Mouse (Mus musculus): ENCODE data around the gene Oosp2. TPM values are rescaled to one million over a fixed set of nuclear protein-coding genes. Genes with fewer than 3 reads are reported as not detected.
A peak's percentile ranks its signal among the peaks of the same experiment; 100 is the strongest.

Gene Oosp2
- polyA plus RNA-seq, 1 experiment from 2014 or later = not detected

- Histone ChIP-seq H3K9me3 (no peaks in the 10 kb centered on the region), H3K36me3 (no peaks in the 10 kb centered on the region), H3K27me3 (no peaks in the 10 kb centered on the region), H3K4me2 (no peak overlapping the region), H3K9ac (no peak overlapping the region), H3K4me3 (no peak overlapping the region), H3K27ac (no peak overlapping the region), H3K4me1 (no peaks in the 10 kb centered on the region)
- no peak for ATAC-seq (ENCODE audit: borderline replicate concordance, extremely low read depth, low FRiP score, low TSS enrichment)
- 79% methylated on average over 1 of the region's 1 CpGs for WGBS
Measured at GRCm38 (mm10) chr19:11633732-11634131, 26.6 kb downstream of the Oosp2 start.

GRCm38 (mm10) chr19:11625231-11625630, 35.1 kb downstream of the Oosp2 start:
- Histone ChIP-seq H3K9me3 (no peaks in the 10 kb centered on the region), H3K4me1 (no peaks in the 10 kb centered on the region), H3K4me3 (no peak overlapping the region), H3K9ac (no peak overlapping the region), H3K36me3 (no peaks in the 10 kb centered on the region), H3K4me2 (no peak overlapping the region), H3K27ac (no peak overlapping the region), H3K27me3 (no peaks in the 10 kb centered on the region)
- WGBS = 59% methylated on average over 5 of the region's 5 CpGs
- ATAC-seq (ENCODE audit: borderline replicate concordance, extremely low read depth, low FRiP score, low TSS enrichment) = no peak

- H3K36me3 ChIP-seq = no peaks in the 10 kb centered on the region
- H3K4me2 ChIP-seq = no peak overlapping the region
- no peak for ATAC-seq (ENCODE audit: borderline replicate concordance, extremely low read depth, low FRiP score, low TSS enrichment)
- H3K9me3 ChIP-seq = no peaks in the 10 kb centered on the region
- no peak overlapping the region for H3K27ac ChIP-seq
- H3K27me3 ChIP-seq = no peaks in the 10 kb centered on the region
- no peak overlapping the region for H3K9ac ChIP-seq
- no peak overlapping the region for H3K4me3 ChIP-seq
- no peaks in the 10 kb centered on the region for H3K4me1 ChIP-seq
Measured at GRCm38 (mm10) chr19:11624800-11625199, 35.6 kb downstream of the Oosp2 start.

DNA sequence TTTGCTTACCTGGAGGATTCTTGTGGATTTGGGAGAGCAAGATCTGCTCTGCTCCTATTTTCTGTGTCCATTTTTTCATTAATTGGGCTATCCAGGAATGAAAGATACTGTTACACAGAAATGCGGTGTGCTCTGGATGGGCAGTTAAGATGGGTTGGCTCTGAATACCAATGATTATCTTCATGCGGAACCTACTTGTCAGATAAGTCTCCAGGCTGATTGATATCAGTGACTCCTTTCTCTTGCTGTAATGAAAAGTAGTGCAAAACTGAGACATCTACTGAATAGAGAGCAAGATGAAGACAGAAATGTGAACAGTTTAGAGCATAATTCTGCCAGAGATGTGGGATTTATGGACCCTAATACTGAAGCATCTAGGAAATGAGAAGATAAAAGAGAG, 36.8 kb downstream of the Oosp2 start, which contains the start of gene Ms4a2:
Gene Ms4a2 (minus strand): TSS at position 169 of the 400 bp plus-strand sequence.
- no peak for ATAC-seq (ENCODE audit: borderline replicate concordance, extremely low read depth, low FRiP score, low TSS enrichment)
- H3K9ac ChIP-seq = no peak within 1 kb of the TSS
- H3K36me3 ChIP-seq = no peaks in the 10 kb centered on the region
- H3K27ac ChIP-seq = no peak within 1 kb of the TSS
- H3K4me3 ChIP-seq = no peak within 1 kb of the TSS
- no peaks in the 10 kb centered on the region for H3K4me1 ChIP-seq
- H3K27me3 ChIP-seq = no peaks in the 10 kb centered on the region
- no peaks in the 10 kb centered on the region for H3K9me3 ChIP-seq
- WGBS = 76% methylated on average over 2 of the region's 2 CpGs
- no peak within 1 kb of the TSS for H3K4me2 ChIP-seq

DNA sequence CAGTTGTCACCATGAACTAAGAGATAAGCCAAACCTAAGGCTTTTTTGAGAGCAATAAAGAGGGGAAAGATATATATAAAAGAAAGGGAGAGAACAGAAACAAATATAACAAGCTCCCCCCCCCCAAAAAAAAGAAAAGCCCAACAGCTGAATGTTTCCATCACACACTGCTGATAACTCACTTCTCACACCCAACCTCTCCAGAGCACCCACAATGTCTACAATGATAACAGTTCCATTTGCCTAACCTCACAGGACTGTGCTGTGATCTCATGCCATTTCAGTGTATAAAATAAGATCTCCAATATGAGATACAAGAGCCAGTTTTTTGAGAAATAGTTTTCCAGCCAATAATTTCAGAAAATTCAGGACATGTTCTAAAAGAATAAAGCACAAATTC, 42.4 kb downstream of the Oosp2 start:
- no peak overlapping the region for H3K4me3 ChIP-seq
- no peaks in the 10 kb centered on the region for H3K27me3 ChIP-seq
- no peaks in the 10 kb centered on the region for H3K9me3 ChIP-seq
- H3K9ac ChIP-seq = no peak overlapping the region
- peaks cover 9% of the 10 kb centered on the region for H3K4me1 ChIP-seq
- no peaks in the 10 kb centered on the region for H3K36me3 ChIP-seq
- H3K4me2 ChIP-seq = no peak overlapping the region
- ATAC-seq (ENCODE audit: borderline replicate concordance, extremely low read depth, low FRiP score, low TSS enrichment) = no peak
- H3K27ac ChIP-seq = no peak overlapping the region

DNA sequence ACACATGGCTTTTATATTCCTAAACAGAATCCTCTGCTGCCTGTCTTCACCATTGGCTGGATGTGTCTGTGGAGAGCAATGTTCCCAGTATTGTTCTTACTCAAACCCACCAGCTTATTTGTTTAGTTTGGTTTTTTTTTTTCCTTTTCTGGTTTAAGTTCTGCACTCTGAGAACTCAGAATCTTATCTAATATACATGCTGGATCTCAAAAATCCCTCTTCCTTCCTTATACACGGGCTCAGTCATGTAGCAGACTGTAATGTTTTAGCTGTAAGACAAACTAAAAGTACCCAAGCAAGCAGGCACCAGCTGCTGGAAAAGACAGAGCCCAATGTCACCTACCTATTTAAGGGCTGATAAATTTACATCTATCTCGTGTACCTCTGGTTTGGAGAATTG, 45.6 kb downstream of the Oosp2 start:
- H3K4me3 ChIP-seq = no peak overlapping the region
- no peak overlapping the region for H3K9ac ChIP-seq
- WGBS = 47% methylated on average over 2 of the region's 2 CpGs
- no peak for ATAC-seq (ENCODE audit: borderline replicate concordance, extremely low read depth, low FRiP score, low TSS enrichment)
- H3K4me2 ChIP-seq = no peak overlapping the region
- H3K9me3 ChIP-seq = no peaks in the 10 kb centered on the region
- H3K27me3 ChIP-seq = no peaks in the 10 kb centered on the region
- no peak overlapping the region for H3K27ac ChIP-seq
- H3K36me3 ChIP-seq = no peaks in the 10 kb centered on the region
- H3K4me1 ChIP-seq = peaks cover 12% of the 10 kb centered on the region

- Histone ChIP-seq H3K4me3 (no peak overlapping the region), H3K4me1 (peaks cover 12% of the 10 kb centered on the region), H3K27ac (peak overlapping the region; percentile 47; the same call in 1 of the 2 replicates), H3K27me3 (no peaks in the 10 kb centered on the region), H3K9me3 (no peaks in the 10 kb centered on the region), H3K9ac (no peak overlapping the region), H3K4me2 (0 out of 2 replicates have a peak overlapping the region, but pooled peaks have one; percentile 2), H3K36me3 (no peaks in the 10 kb centered on the region)
- ATAC-seq (ENCODE audit: borderline replicate concordance, extremely low read depth, low FRiP score, low TSS enrichment) = no peak
- WGBS = 28% methylated on average over 8 of the region's 8 CpGs
Measured at GRCm38 (mm10) chr19:11613776-11614443, 46.4 kb downstream of the Oosp2 start.

DNA sequence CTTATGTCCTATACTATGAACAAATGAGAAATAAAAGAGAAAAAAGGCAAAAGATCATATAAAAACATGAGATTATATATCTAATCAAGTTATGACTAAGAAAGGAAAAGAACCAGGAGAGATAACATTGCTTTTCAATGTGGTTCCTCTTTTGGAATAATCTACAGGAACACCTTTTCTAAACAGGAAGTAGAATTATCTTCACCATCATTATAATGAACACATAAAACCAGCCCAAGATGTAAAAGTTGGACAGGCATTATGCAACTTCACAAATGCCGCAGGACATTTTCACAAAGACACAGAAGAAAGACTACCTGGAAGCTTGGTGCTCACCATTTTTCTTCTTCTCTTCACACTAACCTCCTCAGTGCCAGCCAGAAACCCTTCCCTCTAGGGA, 47.3 kb downstream of the Oosp2 start:
- 76% methylated on average over 1 of the region's 1 CpGs for WGBS
- ATAC-seq (ENCODE audit: borderline replicate concordance, extremely low read depth, low FRiP score, low TSS enrichment) = no peak
- H3K4me3 ChIP-seq = no peak overlapping the region
- H3K4me1 ChIP-seq = peaks cover 12% of the 10 kb centered on the region
- H3K9ac ChIP-seq = no peak overlapping the region
- H3K27me3 ChIP-seq = no peaks in the 10 kb centered on the region
- no peak overlapping the region for H3K4me2 ChIP-seq
- H3K27ac ChIP-seq = no peak overlapping the region
- H3K9me3 ChIP-seq = no peaks in the 10 kb centered on the region
- no peaks in the 10 kb centered on the region for H3K36me3 ChIP-seq

DNA sequence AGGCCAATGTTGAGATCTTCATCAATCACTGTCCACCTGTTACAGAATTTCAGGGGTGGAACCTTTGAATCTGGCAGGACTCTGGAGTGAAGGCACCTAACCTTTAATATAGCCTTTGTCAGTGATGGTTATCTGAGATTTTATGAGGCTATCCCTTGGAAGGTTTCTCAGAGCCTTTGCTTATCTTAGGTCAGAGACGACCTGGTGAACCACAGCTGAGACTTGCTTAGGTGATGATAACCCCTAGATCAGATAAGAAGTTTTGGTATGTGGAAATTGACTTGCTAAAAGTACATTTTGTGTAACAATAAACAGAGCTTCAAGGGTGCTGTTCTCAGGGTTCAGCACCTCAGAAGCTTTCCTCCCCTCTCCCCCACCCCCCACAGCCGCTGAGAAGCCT, 48.1 kb downstream of the Oosp2 start:
- WGBS = 24% methylated on average over 2 of the region's 2 CpGs
- no peak overlapping the region for H3K4me3 ChIP-seq
- H3K4me1 ChIP-seq = peaks cover 12% of the 10 kb centered on the region
- no peaks in the 10 kb centered on the region for H3K36me3 ChIP-seq
- H3K9ac ChIP-seq = no peak overlapping the region
- no peaks in the 10 kb centered on the region for H3K9me3 ChIP-seq
- H3K27ac ChIP-seq = no peak overlapping the region
- no peaks in the 10 kb centered on the region for H3K27me3 ChIP-seq
- no peak overlapping the region for H3K4me2 ChIP-seq
- ATAC-seq (ENCODE audit: borderline replicate concordance, extremely low read depth, low FRiP score, low TSS enrichment) = no peak

GRCm38 (mm10) chr19:11611541-11611945, 48.8 kb downstream of the Oosp2 start:
- no peak overlapping the region for H3K4me3 ChIP-seq
- H3K27me3 ChIP-seq = no peaks in the 10 kb centered on the region
- peak; percentile 55; the same call in 1 of the 2 replicates for ATAC-seq (ENCODE audit: borderline replicate concordance, extremely low read depth, low FRiP score, low TSS enrichment)
- no peak overlapping the region for H3K9ac ChIP-seq
- H3K4me2 ChIP-seq = no peak overlapping the region
- H3K4me1 ChIP-seq = peaks cover 12% of the 10 kb centered on the region
- no peaks in the 10 kb centered on the region for H3K9me3 ChIP-seq
- no peak overlapping the region for H3K27ac ChIP-seq
- 13% methylated on average over 6 of the region's 6 CpGs for whole genome bisulfite sequencing
- H3K36me3 ChIP-seq = no peaks in the 10 kb centered on the region

DNA sequence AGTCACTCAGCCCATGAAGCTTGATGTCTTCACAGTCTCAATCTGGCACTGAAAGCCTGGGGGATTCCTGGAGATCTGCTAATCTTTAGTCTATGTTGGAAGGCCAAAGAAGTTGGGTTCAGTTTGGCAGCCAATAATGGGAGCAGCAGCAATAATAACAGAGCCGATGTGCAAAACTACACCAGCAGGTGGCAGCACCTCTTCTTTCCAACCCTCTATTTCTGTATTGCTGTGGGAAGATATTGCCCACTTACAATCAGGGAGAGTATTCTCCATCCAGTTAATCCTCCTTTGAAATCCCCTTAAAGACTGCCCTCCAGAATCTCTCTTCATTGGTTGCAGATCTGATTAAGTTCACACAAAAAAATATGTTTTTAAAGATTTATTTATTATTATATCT, 52.2 kb downstream of the Oosp2 start:
- no peak overlapping the region for H3K4me3 ChIP-seq
- no peak overlapping the region for H3K27ac ChIP-seq
- H3K27me3 ChIP-seq = no peaks in the 10 kb centered on the region
- no peak overlapping the region for H3K9ac ChIP-seq
- H3K9me3 ChIP-seq = no peaks in the 10 kb centered on the region
- ATAC-seq (ENCODE audit: borderline replicate concordance, extremely low read depth, low FRiP score, low TSS enrichment) = no peak
- 13% methylated on average over 1 of the region's 1 CpGs for WGBS
- H3K36me3 ChIP-seq = no peaks in the 10 kb centered on the region
- H3K4me1 ChIP-seq = 0 out of 2 replicates have a peak, but pooled peaks cover 3% of the 10 kb centered on the region
- H3K4me2 ChIP-seq = no peak overlapping the region

DNA sequence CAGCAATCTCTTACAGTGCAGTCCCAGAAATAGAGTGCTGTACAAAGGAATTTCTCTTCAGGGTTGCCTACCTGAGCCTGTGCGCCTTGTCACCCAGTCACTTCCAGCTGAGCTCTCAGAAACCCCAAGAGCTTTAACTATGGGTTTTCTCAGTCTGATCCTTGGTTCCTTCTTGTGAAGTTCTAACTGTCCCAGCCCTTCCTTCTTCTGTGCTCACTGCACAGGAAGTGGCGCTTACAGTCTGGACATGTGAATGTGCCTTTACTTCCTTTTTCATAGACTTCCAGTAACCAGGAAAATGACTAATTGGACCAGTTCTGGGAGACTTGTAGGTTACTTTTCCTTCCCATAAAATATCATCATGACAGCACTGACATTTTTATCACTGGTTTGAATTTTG, 55.8 kb downstream of the Oosp2 start, which contains the start of gene Ms4a6d:
Gene Ms4a6d (minus strand): TSS at position 247 of the 400 bp plus-strand sequence.
- ATAC-seq (ENCODE audit: borderline replicate concordance, extremely low read depth, low FRiP score, low TSS enrichment) = no peak
- WGBS = 81% methylated on average over 2 of the region's 2 CpGs
- Histone ChIP-seq H3K9me3 (no peaks in the 10 kb centered on the region), H3K27ac (no peak within 1 kb of the TSS), H3K4me1 (no peaks in the 10 kb centered on the region), H3K9ac (no peak within 1 kb of the TSS), H3K27me3 (no peaks in the 10 kb centered on the region), H3K4me3 (no peak within 1 kb of the TSS), H3K36me3 (no peaks in the 10 kb centered on the region), H3K4me2 (no peak within 1 kb of the TSS)
